Mouse (Mus musculus) liver, adult (tissue): ENCODE measurements around the gene Plcb4.

ENCODE experiments used
- GATA4 ChIP-seq: IDR thresholded peaks from 2 replicates; pipeline ENCODE4 v1.6.1; 2014; ENCODE audit warnings: mild to moderate bottlenecking, low read length; ENCODE audit not compliant: insufficient replicate concordance

Plcb4 gene

GRCm38 (mm10) chr2:135886081-135886679 is 227.4 kb downstream of the Plcb4 start:
- TF ChIP-seq GATA4: no peak

DNA sequence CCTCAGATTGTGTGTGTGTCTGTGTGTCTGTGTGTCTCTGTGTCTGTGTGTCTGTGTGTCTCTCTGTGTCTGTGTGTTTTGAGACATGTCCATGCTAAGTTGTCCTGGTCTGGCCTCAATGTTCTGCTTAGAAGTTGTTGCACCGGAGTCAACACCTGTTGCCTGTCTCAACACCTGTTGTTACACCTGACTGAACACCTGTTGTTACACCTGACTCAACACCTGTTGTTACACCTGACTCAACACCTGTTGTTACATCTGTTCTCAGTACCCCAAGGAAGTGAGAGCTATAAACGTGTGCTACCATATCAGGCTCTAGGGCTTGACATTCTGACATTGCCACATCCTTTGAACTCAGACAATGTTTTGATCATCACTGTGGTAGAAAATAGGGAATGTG is 229.0 kb downstream of the Plcb4 start:
- TF ChIP-seq GATA4: no peak

DNA sequence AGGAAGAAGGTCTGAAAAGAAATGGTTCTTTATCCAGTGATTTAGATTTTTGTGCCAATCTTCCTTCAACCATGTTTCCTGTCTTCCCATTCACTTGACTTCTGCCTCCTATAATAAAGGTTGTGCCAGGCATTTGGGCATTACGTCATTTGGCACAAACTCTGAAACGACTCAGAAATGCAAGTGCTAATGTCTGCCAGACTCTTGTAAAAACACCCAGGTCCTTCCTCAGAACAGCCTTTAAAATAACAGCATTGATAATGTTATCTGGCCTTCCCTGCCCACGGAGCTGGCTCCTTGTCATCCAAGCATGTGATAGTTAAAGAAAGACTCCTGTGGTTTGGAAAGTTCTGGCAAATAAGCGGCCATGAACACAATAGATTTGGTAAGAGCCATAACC is 229.4 kb downstream of the Plcb4 start:
- TF ChIP-seq GATA4: no peak

- TF ChIP-seq GATA4: no peak
Measured at GRCm38 (mm10) chr2:135888767-135889166, 230.0 kb downstream of the Plcb4 start.

DNA sequence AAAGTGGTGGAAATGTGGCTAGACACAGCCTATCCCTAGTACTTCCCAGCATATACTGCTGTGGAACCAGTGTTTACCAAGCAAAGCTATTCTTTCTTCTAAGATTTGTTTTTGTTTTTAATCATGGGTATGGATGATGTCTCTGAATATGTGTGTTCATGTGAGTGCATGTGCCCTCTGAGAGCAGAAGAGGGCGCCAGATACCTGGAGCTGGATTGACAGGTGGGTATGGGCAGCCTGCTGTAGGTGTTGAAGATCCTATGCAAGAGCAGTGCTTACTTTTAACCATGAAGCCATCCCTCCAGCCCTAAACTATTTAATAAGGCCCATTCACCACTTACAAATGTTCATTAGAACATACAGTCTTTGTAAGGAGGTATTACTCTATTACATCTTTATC is 231.3 kb downstream of the Plcb4 start:
- no peak for TF ChIP-seq GATA4

- TF ChIP-seq GATA4: no peak
Measured at GRCm38 (mm10) chr2:135891097-135891496, 232.3 kb downstream of the Plcb4 start.

- no peak for TF ChIP-seq GATA4
Measured at GRCm38 (mm10) chr2:135891686-135892085, 232.9 kb downstream of the Plcb4 start.

DNA sequence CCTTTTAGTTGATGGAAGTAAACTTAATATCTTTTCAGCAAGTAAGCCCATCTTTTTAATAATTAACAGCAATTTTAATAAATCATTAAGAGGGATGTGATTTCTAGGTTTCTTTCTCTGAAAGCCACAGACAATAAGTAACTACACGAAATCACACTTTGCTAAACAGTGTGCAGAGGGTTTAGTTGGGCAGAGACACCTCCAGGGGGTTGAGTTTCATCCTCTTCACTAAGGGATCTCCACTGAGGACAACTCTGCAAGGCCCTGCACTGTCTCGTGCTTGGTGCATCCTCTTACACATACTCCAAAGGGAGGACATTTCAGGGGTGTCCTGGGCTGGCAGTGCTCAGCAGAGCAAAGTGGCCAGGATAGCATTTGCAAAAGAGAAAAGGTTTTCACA is 235.8 kb downstream of the Plcb4 start:
- TF ChIP-seq GATA4: no peak

DNA sequence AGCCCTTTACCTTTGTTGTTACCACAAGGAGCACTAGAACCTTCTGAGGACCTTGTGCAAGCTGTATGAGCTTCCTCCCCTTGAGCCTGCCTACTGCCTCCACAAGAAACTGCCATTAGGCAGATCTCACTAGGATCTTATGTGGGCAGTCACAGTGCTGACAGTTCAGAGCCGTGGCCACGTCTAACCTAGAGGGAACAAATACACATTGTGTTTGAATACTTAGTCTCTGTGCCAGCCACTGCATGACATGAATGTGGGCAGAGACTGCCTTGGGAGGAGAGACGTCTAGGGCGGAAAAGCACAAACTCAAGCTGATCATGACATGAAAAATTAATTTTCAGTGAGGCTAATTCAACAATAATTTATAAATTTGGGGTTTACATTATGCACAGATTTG is 239.2 kb downstream of the Plcb4 start:
- no peak for TF ChIP-seq GATA4

- no peak for TF ChIP-seq GATA4
Measured at GRCm38 (mm10) chr2:135901015-135901414, 242.2 kb downstream of the Plcb4 start.

- TF ChIP-seq GATA4: no peak
Measured at GRCm38 (mm10) chr2:135904262-135904661, 245.5 kb downstream of the Plcb4 start.

GRCm38 (mm10) chr2:135904791-135905190 is 246.0 kb downstream of the Plcb4 start:
- no peak for TF ChIP-seq GATA4

DNA sequence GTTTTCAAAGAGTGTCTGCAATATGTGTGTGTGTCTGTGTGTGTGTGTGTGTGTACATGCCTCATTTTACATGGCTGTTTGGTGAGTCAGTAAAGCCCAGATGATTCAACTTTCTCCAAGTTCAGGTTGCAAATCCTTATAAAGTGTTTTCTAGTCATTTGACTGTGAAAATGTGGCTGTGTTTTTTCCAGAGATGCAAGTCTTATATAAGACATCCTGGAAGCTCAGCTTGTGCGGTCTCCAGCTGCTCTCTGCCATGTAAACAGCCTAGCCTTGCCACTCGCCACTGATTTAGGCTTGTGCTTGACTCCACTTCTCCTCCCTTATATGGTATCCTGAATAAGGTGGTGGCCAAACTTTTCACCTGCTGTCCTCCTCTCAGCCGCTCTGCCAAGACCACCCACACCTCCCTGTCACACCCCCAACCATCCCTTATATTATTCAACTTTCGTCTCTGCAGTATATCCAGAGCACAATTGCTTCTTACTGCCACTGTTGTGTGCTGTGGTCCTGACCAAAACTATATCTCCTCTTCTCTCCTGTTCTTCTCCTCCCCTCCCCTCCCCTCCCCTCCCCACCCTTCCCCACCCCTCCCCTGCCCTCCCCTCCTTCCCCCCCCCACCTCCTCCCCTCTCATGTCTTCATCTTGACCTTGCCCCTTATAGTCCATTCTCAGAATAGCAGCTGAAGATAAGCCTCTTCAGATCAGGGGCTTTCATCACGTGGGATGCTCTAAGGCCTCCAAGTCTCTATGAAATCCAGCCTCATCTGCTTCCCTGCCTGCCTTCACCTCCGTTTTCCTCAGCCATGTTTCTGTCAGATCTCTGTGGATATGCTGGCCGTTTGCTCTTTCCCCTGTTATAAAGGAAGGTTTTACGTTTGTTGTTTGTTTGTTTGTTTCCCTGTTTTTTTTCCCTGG is 255.8 kb downstream of the Plcb4 start:
- no peak for TF ChIP-seq GATA4

DNA sequence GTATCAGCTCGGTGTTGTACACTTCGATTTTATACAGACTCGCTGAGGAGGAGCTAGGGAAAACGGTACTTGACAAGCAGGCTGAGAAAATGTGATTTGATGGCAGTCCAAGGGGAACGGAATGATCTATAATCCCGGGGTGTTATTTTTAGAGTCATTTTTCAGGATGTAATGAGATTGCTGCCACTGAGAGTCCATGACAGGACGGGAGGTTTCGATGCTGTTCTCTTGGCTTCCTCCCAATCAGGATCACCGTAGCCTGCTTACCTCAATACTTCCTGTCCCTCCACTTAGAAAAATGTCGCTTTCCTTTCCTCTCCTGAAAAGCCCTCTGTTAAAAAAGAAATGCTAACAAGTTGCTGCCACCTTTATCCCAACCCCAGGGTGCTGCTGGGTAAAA is 257.1 kb downstream of the Plcb4 start:
- peak; percentile 64; the same call in 1 of the 2 replicates for TF ChIP-seq GATA4

GRCm38 (mm10) chr2:135917000-135917399 is 258.2 kb downstream of the Plcb4 start:
- no peak for TF ChIP-seq GATA4

GRCm38 (mm10) chr2:135918116-135918515 is 259.3 kb downstream of the Plcb4 start:
- no peak for TF ChIP-seq GATA4
